Mouse (Mus musculus): ENCODE measurements at regions not wholly inside any gene's neighbourhood (a gene's known extent, or its start where the extent isn't known, plus 50 kb on each side); places are given as distances from the start of the nearest gene placed in this dataset.

- ATAC-seq (replicated peaks), result no peak
- Histone ChIP-seq H3K4me2 (replicated peaks) (no peak overlapping the region), H3K36me3 (no peaks in the 10 kb centered on the region), H3K4me1 (0 out of 2 replicates have a peak, but pooled peaks cover under 1% of the 10 kb centered on the region), H3K9me3 (no peaks in the 10 kb centered on the region), H3K27ac (replicated peaks) (no peak overlapping the region), H3K27me3 (no peaks in the 10 kb centered on the region), H3K4me3 (no peak overlapping the region), H3K9ac (replicated peaks) (no peak overlapping the region)
- 78% methylated on average over 3 of the region's 3 CpGs for WGBS
Observed at GRCm38 (mm10) chr16:20810322-20810721, 76.0 kb upstream of the Thpo start.

GRCm38 (mm10) chr16:20808263-20808662, 74.0 kb upstream of the Thpo start:
- Histone ChIP-seq H3K9me3 (no peaks in the 10 kb centered on the region), H3K36me3 (no peaks in the 10 kb centered on the region), H3K27me3 (no peaks in the 10 kb centered on the region), H3K27ac (replicated peaks) (no peak overlapping the region), H3K4me3 (no peak overlapping the region), H3K9ac (replicated peaks) (no peak overlapping the region), H3K4me1 (peaks cover 8% of the 10 kb centered on the region; the same call in 1 of the 2 replicates), H3K4me2 (replicated peaks) (no peak overlapping the region)
- WGBS, result 78% methylated on average over 2 of the region's 2 CpGs
- no peak for ATAC-seq (replicated peaks)

- Histone ChIP-seq H3K9ac (replicated peaks) (no peak overlapping the region), H3K4me1 (peaks cover 8% of the 10 kb centered on the region; the same call in 1 of the 2 replicates), H3K9me3 (no peaks in the 10 kb centered on the region), H3K4me3 (no peak overlapping the region), H3K27ac (replicated peaks) (no peak overlapping the region), H3K27me3 (no peaks in the 10 kb centered on the region), H3K36me3 (no peaks in the 10 kb centered on the region), H3K4me2 (replicated peaks) (no peak overlapping the region)
- no peak for ATAC-seq (replicated peaks)
- 91% methylated on average over 7 of the region's 7 CpGs for WGBS
Observed at GRCm38 (mm10) chr16:20806739-20807138, 72.4 kb upstream of the Thpo start.

- Histone ChIP-seq H3K27ac (replicated peaks) (no peak overlapping the region), H3K27me3 (no peaks in the 10 kb centered on the region), H3K36me3 (no peaks in the 10 kb centered on the region), H3K9me3 (no peaks in the 10 kb centered on the region), H3K4me1 (peaks cover 8% of the 10 kb centered on the region; the same call in 1 of the 2 replicates), H3K9ac (replicated peaks) (no peak overlapping the region), H3K4me3 (no peak overlapping the region), H3K4me2 (replicated peaks) (no peak overlapping the region)
- ATAC-seq (replicated peaks), result no peak
- WGBS, result 82% methylated on average over 6 of the region's 6 CpGs
Observed at GRCm38 (mm10) chr16:20805793-20806192, 71.5 kb upstream of the Thpo start.

- Histone ChIP-seq H3K9ac (replicated peaks) (no peak overlapping the region), H3K36me3 (no peaks in the 10 kb centered on the region), H3K27me3 (no peaks in the 10 kb centered on the region), H3K4me2 (replicated peaks) (peak overlapping the region; percentile 61), H3K9me3 (no peaks in the 10 kb centered on the region), H3K4me3 (peak overlapping the region; percentile 43), H3K4me1 (peaks cover 8% of the 10 kb centered on the region; the same call in 1 of the 2 replicates), H3K27ac (replicated peaks) (no peak overlapping the region)
- peak; percentile 14; the same call in 1 of the 2 replicates for ATAC-seq (replicated peaks)
- WGBS, result 9% methylated on average over 6 of the region's 6 CpGs
Observed at GRCm38 (mm10) chr16:20805086-20805485, 70.8 kb upstream of the Thpo start.

GRCm38 (mm10) chr16:20804601-20805017, 70.3 kb upstream of the Thpo start:
- WGBS, result under 1% methylated on average over 10 of the region's 10 CpGs
- H3K9ac ChIP-seq (replicated peaks), result peak overlapping the region; percentile 50
- peak overlapping the region; percentile 61 for H3K4me2 ChIP-seq (replicated peaks)
- H3K4me3 ChIP-seq, result peak overlapping the region; percentile 43
- no peak overlapping the region for H3K27ac ChIP-seq (replicated peaks)
- ATAC-seq (replicated peaks), result peak; percentile 78
- H3K4me1 ChIP-seq, result peaks cover 8% of the 10 kb centered on the region; the same call in 1 of the 2 replicates
- no peaks in the 10 kb centered on the region for H3K27me3 ChIP-seq
- H3K36me3 ChIP-seq, result no peaks in the 10 kb centered on the region
- no peaks in the 10 kb centered on the region for H3K9me3 ChIP-seq

- Histone ChIP-seq H3K36me3 (no peaks in the 10 kb centered on the region), H3K4me1 (peaks cover 8% of the 10 kb centered on the region; the same call in 1 of the 2 replicates), H3K4me2 (replicated peaks) (no peak overlapping the region), H3K9ac (replicated peaks) (no peak overlapping the region), H3K4me3 (no peak overlapping the region), H3K27ac (replicated peaks) (no peak overlapping the region), H3K27me3 (no peaks in the 10 kb centered on the region), H3K9me3 (no peaks in the 10 kb centered on the region)
- ATAC-seq (replicated peaks), result no peak
- WGBS, result 82% methylated on average over 7 of the region's 7 CpGs
Observed at GRCm38 (mm10) chr16:20803278-20803930, 69.1 kb upstream of the Thpo start.

GRCm38 (mm10) chr16:20802724-20803123, 68.4 kb upstream of the Thpo start:
- no peak for ATAC-seq (replicated peaks)
- no peak overlapping the region for H3K4me3 ChIP-seq
- no peaks in the 10 kb centered on the region for H3K27me3 ChIP-seq
- no peaks in the 10 kb centered on the region for H3K9me3 ChIP-seq
- H3K36me3 ChIP-seq, result no peaks in the 10 kb centered on the region
- H3K27ac ChIP-seq (replicated peaks), result no peak overlapping the region
- H3K4me2 ChIP-seq (replicated peaks), result no peak overlapping the region
- WGBS, result 89% methylated on average over 6 of the region's 6 CpGs
- peaks cover 8% of the 10 kb centered on the region; the same call in 1 of the 2 replicates for H3K4me1 ChIP-seq
- H3K9ac ChIP-seq (replicated peaks), result no peak overlapping the region

- no peaks in the 10 kb centered on the region for H3K9me3 ChIP-seq
- H3K4me1 ChIP-seq, result peaks cover 5% of the 10 kb centered on the region; the same call in 1 of the 2 replicates
- H3K4me3 ChIP-seq, result no peak overlapping the region
- H3K36me3 ChIP-seq, result no peaks in the 10 kb centered on the region
- ATAC-seq (replicated peaks), result no peak
- no peaks in the 10 kb centered on the region for H3K27me3 ChIP-seq
- no peak overlapping the region for H3K27ac ChIP-seq (replicated peaks)
- H3K9ac ChIP-seq (replicated peaks), result no peak overlapping the region
- 91% methylated on average over 3 of the region's 3 CpGs for WGBS
- no peak overlapping the region for H3K4me2 ChIP-seq (replicated peaks)
Observed at GRCm38 (mm10) chr16:20800038-20800437, 65.7 kb upstream of the Thpo start.

- H3K4me3 ChIP-seq, result no peak overlapping the region
- H3K4me2 ChIP-seq (replicated peaks), result no peak overlapping the region
- H3K4me1 ChIP-seq, result no peaks in the 10 kb centered on the region
- H3K9me3 ChIP-seq, result no peaks in the 10 kb centered on the region
- no peak for ATAC-seq (replicated peaks)
- no peak overlapping the region for H3K27ac ChIP-seq (replicated peaks)
- 76% methylated on average over 4 of the region's 4 CpGs for WGBS
- no peak overlapping the region for H3K9ac ChIP-seq (replicated peaks)
- no peaks in the 10 kb centered on the region for H3K36me3 ChIP-seq
- no peaks in the 10 kb centered on the region for H3K27me3 ChIP-seq
Observed at GRCm38 (mm10) chr16:20798115-20798514, 63.8 kb upstream of the Thpo start.

- no peak for ATAC-seq (replicated peaks)
- Histone ChIP-seq H3K4me3 (no peak overlapping the region), H3K9ac (replicated peaks) (no peak overlapping the region), H3K27ac (replicated peaks) (no peak overlapping the region), H3K4me1 (no peaks in the 10 kb centered on the region), H3K27me3 (no peaks in the 10 kb centered on the region), H3K4me2 (replicated peaks) (no peak overlapping the region), H3K9me3 (no peaks in the 10 kb centered on the region), H3K36me3 (no peaks in the 10 kb centered on the region)
- WGBS, result 74% methylated on average over 1 of the region's 1 CpGs
Observed at GRCm38 (mm10) chr16:20794721-20795120, 60.4 kb upstream of the Thpo start.

Data from forebrain, embryonic 15.5 days (tissue).